Mouse (Mus musculus) testis, postnatal 14 days (tissue): ENCODE data around the gene Mobp.
"Not testable (repeated sequence)": the region's sequence is repeated elsewhere in the genome, so short reads cannot be mapped to it uniquely, and the experiment has no call there.

ENCODE experiments used
- DNase-seq: peaks from one replicate; pipeline ENCODE4 v3.0.0; 2021; ENCODE audit warnings: low spot score

Gene Mobp

DNA sequence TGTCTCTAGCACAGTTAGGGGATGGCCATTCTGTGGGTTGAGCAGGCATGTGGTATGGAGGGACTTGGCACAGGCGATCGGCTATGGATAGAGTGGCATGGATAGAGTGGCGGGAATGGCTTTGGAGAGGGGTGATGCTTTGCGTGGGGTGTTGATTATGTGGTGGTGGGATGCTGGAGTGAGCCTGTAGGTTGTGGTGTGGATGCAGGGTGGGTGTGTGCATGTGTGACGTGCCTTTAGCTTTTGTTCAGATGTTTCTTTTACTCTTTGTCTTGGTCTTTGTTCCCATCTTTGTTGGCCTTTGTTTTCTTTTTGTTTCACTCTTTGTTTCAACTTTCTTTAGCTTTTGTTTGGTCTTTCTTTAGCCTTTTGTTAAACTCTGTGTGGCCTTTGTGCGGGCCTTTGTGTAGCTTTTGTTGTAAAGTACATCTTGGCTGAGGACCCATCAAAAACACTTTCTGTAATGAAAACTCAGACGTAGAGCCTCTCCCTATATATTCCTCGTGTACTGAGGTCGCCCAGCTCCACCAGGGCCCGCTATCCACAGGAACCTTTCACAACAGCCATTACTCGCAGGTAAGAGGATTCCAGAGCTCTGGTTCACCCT, at the start of gene Mobp:
TSS of gene Mobp (plus strand) at position 486 of the 607 bp plus-strand sequence.
- DNase-seq: no peak

DNA sequence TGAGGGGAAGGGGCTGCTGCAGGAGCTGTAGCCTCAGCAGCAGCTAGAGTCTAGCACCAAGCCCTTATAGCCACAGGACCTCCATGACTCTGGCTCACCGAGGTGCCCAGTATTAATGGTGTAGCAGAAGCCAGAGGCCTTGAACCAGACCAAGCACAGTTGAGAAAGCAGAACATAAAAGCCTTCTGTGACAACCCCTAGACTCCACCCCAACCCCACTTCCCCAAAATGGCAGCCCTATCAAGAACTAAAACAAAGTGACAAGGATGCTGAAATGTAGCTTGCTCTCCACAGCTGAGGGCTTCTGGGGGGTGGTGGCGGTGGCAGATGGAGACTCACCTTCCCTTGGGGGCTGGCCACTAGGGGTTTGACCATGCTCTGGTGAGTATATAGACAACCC, 48.3 kb upstream of the Mobp start:
- DNase-seq: no peak

DNA sequence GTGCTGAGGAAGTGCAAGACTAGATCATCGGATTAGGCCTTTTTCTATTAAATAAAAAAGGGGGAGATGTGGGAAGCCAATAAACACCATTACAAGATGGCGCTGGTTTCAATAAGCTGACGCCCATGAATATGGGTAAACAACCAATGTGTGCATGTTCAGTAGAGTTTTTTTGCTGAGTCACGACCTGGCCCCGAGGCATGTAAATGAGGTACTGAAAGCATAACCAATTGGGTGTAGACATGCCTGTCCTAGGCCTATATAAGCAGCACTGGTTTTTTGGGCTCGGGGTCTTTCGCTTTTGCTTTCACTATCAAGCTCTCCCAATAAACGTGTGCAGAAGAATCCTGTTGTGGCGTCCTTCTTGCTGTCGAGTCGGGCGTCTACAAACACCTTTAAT, 40.6 kb upstream of the Mobp start:
- not testable (repeated sequence) for DNase-seq

DNA sequence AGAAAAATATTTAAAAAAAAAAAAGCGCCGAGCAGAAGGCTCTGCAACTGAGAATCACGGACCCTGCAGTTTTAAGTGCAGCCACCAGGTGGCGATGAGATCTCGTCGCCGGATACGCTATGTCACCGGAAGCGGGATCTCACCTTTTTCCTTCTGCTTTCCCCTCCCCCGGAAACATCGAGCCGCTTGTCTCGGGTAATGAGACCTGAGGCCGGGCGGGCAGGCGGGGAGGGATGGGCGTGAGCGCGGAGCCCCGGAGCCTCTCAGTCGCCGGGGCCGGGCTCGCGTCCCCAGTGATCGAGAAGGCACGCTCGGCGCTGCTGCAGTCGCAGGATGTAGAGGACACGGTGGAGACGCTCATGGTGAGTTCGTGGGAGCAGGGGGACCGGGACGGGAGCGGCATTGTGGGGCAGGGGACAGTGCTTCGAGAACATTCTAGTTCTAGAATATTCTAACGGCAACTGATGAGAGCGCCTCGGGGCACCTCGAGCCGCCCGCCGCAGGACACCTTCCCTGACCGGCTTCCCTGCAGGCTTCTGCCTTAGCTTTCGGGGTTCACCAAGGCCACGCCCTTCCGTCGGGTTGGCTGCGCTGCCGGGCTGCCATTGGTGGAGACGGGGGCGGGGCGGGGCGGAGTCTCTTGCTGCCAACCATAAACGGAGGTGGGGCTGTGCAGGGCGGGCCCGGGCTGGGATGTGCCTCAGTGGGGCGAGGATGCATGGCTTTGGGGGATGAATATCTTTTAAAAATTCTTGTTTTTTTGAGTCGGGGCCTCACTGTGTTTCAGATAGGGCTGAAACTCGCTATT, 39.1 kb upstream of the Mobp start, which contains the start of gene Slc25a38:
TSS of gene Slc25a38 (plus strand) at position 164 of the 808 bp plus-strand sequence.
- peak; percentile 95 for DNase-seq

DNA sequence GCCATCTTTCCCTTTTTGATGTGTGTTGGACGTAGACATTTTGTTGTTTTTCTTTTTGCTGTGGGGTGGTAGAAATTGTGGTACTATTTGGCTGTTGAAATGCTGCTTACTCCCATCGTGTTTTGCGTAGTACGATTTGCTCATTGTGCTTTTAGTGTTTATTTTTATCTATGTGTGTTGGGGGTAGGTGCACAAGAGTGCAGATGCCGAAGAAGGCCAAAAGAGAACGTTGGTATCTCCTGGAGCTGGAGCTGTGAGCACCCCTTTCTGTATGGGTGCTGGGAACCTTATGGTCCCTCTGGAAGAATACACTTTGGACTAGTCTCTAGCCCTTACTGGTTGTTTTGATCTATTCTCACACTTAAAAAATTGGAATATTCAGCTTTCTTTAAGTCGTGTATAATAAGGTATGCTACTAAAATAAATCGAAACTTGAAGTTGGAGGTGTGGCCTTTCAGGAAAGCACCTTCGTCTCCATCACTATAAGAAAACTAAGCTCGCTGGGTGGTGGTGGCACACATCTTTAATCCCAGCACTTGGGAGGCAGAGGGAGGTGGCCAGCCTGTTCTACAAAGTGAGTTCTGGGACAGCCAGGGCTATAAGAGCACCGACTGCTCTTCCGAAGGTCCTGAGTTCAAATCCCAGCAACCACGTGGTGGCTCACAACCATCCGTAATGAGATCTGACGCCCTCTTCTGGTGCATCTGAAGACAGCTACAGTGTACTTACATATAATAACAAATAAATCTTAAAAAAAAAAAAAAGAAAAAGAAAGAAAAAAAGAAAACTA, 38.2 kb upstream of the Mobp start:
- DNase-seq: no peak

DNA sequence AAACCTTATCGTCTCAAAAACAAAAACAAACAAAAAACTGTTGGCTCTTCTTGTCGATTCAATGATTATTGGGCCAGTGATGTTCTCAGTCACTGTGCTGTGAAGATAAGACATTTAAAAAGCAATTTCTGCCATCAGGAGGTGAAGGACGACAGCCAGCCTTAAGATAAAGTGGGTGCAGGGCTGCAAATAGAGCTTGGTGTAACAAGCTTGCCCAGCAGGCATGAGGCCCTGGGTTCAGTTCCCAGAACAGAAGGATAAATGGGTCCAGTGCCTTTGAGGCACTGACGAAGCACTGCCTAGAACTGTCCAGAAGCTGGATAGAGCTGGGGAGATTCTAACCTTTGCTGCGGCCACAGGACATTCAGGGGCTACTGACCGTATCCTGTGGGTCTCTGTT, 37.0 kb upstream of the Mobp start:
- no peak for DNase-seq

DNA sequence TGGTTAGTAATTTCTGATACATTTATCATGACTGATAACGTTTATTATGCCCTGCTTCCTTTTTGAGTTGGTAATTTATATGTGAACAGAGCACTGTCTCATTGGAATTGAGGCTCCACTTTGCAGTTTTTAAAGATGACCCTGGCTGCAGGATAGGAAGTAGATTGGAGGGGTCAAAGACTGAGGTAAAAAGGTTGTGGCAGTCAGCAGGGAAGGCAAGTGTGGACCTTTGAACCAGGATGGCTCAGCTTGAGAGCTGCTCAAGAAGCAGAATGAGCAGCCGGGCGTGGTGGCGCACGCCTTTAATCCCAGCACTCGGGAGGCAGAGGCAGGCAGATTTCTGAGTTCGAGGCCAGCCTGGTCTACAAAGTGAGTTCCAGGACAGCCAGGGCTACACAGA, 36.1 kb upstream of the Mobp start:
- no peak for DNase-seq

DNA sequence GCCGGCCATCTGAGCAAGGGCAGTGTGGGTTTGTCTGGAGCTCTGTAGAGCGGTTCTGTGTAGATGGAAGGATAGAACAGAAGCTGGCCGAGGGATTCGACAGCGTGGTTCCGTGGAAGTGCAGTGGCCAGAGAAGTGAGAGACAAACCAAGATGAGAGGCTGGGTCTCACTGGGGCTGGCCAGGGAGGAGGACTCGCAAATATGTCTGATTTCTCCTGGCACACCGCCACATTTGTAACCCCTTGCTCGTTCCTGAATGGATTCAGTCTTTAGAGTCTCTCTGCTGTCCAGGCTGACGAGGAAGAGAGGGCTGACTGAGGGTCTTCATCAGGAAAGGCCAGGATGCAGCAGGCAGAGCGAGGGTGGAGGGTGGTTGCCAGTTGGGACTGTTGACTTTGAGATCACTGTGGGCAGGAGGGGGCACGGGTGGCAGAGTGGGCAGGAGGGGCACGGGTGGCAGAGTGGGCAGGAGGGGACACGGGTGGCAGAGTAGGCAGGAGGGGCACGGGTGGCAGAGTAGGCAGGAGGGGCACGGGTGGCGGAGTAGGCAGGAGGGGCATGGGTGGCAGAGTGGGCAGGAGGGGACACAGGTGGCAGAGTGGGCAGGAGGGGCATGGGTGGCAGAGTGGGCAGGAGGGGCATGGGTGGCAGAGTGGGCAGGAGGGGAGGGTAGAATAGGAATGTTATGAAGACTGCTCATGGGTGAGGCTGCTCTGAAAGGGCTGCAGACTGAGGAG, 35.3 kb upstream of the Mobp start:
- DNase-seq: no peak

DNA sequence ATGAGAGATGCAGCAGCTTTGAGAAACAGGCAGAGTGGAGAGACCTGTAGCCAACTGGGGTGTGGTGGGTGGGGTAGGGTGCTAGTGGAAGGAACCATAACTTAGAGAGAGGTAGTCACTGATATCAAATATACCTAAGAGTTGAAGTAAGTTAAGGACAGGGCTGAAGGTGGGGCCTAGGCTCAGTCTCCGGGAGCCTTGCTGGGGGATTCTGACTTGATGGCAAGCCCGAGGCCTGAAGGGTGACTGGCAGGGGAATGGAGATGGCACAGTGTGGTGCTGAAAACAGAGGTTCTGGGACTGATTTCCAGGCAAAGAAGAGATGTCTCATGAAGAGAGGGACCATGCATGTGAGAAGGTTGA, 34.7 kb upstream of the Mobp start:
- DNase-seq: no peak

DNA sequence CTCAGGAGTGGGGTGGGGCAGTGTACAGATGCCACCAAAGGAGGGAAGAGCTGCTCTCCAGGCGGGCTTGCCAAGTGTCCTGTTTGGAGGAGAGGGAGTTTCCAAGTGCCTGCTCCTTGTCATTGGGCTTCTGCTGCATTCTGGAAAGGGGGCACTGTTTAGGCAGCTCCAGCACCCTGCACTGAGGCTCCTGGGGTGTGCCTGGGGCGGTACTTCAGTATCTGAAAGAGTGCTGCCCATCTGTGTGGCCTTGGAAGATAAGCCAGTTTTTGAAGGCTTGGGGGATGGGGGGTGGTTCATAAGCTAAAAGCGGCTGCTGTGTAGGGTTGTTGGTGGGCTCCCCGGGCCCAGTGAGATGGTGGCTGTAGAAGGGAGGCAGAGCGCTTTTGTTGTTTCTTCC, 33.9 kb upstream of the Mobp start:
- DNase-seq: no peak

DNA sequence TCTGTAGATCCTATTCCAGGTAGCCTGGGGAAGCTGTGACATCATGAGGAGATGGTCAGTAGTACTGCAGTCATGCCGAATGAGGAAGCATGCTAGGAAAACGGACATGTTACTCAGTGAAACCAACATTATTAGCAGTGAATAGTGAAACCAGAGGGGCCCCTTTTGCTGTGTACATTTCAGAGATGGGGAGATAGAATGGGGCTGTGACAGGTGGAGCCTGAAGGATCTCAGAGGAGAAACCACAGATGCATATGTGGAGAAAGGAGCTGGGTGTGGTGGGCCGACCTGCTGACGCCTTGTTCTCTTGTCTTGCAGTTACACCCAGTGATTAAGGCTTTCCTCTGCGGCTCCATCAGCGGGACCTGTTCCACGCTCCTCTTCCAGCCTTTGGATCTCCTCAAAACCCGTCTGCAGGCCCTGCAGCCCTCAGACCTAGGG, 33.3 kb upstream of the Mobp start:
- DNase-seq: no peak

DNA sequence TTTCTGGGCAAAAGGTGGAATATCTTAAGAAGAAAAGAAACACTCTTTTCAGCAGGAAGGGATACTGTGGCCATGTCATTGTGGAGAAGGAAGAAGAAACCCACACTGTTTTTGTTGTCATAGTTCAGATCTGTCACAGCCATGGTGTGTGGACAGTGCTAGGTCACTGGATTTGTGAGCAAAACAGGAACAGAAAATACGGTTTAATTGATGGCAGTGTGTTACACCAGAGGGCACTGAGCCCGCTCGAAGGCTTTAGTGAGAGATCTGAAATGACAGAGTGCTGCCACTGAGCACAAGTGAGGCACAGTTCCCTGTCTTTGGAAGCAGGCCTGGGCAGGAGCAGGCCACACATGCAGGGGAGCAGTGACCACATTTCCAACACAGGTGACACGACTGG, 31.3 kb upstream of the Mobp start:
- no peak for DNase-seq

DNA sequence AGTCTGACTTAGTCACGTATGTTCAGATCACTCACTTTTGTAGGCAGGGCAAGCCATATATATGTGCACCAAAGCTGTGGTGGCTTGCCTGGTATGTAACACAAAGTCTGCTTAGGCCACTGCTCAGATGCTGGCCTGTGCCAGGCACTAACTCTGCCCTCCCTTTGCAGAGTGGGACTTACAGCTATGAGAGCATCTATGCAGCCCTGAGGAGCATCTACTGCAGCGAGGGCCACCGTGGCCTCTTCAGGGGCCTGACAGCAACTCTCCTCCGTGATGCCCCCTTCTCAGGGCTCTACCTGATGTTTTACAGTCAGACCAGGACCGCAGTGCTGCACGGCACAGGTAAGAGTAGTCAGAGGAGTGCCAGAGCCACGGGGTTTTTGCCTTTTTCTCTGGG, 29.0 kb upstream of the Mobp start:
- DNase-seq: no peak

DNA sequence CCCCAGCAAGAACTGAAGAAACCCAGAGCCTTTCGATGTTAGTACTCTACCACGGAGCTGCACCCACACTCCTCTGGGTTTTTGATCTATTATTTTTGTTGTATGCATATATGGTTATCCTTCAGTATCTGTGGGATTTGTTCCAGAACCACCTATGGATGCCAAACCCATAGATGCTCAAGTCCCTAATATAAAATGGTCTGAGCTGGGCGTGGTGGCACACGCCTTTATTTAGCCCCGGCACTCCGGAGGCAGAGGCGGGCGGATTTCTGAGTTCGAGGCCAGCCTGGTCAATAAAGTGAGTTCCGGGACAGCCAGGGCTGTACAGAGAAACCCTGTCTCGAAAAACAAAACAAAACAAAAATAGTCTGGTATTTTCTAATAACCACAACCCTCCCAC, 22.6 kb upstream of the Mobp start:
- no peak for DNase-seq

DNA sequence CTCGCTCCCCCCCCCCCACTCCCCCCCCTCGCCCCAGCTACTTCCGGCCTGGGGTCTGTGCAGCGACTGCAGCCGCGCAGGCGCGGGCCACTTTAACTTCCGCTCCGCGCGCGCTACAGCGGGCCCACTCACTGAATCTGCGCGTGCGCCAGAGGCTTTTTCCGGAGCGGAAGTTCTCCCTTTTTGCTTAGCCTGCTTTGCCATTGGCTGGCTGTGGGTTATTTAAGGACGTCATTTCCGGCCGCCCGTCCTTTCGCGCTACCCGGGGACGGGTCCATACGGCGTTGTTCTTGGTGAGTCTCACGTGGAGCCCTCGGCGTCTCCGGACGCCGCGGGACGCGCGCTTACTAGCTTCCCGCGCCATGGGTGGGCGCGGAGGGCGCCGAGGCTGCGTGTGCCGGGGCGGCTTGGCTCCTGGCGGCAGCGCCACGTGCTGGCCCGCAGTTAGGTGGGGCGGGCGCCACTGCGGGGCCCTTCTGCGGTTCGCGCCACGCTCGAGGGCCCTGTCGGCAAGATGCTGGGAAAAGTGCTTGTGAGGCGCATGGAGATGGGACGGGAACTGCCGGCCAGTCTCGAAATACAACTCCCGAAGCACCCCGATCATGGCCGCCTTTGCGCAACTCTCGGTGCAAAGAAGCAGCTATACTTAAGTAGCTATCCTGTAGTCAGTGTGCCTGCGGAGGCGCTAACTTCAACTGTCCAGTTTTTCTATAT, 21.8 kb upstream of the Mobp start, which contains the start of gene Rpsa:
TSS of gene Rpsa (plus strand) at position 152 of the 714 bp plus-strand sequence.
- DNase-seq: peak; percentile 98

DNA sequence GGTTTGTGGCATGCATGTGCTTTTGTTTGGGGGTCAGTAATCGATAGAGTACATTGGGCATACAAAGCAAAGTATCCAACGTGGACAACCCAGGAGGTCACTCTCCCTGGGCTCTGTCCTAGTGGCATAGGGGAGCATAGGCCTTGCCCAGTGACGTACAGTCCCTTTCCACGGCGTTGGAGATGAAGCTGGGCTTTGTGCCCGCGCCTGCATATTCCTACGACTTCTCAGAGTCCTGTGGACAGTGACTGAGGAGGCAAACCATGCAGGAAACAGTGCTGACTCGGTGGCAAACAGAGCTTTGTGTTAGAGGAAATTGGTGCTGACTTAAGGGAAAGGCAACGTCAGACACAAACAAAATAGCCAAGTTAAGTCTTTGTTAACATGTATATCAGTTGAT, 20.2 kb upstream of the Mobp start:
- DNase-seq: no peak

DNA sequence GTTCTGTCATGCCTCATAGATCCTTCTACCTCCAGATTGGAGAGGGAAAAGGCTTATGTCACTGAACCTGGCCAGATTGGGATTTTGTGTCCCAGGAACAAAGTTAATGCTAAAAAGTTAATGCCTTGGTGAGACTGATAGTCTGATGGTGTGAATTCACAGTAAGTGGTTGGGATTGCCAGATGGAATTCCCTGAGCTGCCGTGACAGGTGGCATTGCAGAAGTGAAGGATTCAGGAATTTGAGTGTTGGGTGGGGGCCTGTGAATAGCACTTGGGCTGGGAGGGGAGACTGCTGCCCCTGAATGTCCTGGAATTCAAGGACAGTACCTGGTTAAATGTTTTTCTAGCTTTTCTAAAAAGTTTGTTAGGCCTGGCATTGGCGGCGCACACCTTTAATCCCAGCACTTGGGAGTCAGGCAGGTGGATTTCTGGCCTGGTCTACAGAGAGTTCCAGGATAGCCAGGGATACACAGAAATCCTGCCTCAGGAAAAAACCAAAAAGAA, 17.7 kb upstream of the Mobp start:
- no peak for DNase-seq

DNA sequence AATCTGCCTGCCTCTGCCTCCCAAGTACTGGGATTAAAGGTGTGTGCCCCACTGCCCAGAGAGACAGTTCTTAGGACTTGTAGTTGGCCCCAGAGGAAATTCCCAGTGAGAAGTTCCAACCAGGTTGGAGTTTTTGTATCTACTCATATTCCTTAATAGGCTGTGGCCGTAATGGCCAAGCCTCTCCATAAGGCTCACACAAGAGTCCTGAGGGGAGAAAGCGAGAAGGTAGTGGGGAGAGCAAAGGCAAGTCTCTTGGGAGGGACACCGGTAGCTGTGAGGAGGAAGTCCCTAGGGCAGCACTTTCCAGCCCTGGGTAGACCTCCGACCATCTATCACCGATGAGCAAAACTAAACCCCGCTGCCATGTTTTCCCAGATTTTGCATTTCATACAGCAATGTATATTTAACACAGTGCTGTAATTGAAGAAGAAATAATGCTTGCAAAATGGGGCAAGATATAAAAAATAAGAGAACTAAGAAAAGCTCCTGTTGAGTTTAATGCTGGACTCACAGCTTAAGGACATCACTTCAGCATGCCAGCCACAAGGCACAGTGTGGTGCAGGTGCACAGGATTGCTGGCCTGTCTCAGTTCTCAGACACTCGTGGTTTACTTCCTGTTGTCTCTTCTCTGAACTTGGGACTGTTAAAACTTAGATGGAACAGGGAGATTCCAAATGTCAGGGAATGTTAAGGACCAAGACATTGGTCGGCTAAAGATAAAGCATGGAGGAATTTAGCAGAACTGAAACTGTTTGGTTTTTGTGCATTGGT, 16.3 kb upstream of the Mobp start:
- DNase-seq: no peak

DNA sequence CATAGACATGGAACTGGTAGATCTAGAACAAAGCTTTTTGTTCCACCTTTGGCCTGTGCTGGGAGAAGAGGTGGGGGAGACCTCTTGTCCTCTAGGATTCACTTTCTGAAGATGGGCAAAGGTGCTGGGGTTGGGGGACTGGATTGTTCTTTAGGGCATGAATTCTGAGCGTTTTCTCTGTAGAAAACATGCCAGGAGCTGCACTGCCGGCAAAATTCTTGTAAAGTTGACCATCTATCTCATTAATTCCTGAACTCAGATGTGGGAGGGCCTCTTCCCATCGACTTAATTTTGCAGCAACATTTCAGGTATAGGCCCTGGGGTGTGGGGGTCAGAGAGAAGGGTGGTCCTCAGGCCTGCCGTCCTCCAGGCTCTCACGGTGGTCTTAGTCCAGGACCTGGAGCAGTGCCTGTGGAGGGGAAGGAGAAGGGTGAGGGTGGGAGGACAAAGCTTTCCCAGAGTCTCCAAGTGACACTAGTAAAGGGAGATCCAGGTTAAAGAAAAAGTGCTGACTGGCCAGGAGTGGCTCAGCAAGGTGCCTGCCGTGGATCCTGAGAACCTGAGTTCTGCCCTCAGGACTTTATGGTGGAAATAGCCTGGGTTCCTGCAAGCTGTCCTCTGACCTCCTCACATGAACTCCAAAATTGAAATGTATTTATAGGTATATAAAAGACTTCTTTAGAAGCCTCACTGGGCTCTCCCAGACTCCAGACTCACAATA, 15.6 kb upstream of the Mobp start:
- no peak for DNase-seq
